Mouse (Mus musculus): Measurements from ENCODE around the gene Kdm6b. TPM values are rescaled to one million over a fixed set of nuclear protein-coding genes. Genes with fewer than 3 reads are reported as not detected.

Gene Kdm6b
- polyA plus RNA-seq, 1 experiment from 2014 or later: 13.1 TPM

DNA sequence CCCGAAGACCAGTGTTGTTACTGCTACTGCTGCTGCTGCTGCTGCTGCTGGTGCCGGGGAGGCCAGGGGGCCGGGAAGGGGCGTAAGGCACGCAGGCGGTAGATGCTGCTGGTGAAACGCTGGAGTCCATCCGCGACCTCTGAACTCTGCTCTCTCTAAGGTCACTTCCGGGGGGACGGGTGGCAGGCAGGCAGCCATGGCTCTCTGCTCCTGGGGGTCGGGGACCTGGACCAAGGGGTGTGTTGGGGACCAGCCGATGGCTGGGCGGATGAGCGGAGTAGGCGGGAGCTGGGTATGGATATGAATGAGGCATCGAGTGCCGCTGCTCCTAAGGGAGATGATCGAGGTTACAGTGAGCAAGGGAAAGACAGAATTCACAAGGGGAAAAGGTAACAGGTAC is 7.2 kb downstream of the Kdm6b start:
- 86% methylated on average over 19 of the region's 19 CpGs for WGBS
- peaks cover 38% of the 10 kb centered on the region for H3K36me3 ChIP-seq (ENCODE audit: control insufficient read depth, insufficient read depth, low read length)

DNA sequence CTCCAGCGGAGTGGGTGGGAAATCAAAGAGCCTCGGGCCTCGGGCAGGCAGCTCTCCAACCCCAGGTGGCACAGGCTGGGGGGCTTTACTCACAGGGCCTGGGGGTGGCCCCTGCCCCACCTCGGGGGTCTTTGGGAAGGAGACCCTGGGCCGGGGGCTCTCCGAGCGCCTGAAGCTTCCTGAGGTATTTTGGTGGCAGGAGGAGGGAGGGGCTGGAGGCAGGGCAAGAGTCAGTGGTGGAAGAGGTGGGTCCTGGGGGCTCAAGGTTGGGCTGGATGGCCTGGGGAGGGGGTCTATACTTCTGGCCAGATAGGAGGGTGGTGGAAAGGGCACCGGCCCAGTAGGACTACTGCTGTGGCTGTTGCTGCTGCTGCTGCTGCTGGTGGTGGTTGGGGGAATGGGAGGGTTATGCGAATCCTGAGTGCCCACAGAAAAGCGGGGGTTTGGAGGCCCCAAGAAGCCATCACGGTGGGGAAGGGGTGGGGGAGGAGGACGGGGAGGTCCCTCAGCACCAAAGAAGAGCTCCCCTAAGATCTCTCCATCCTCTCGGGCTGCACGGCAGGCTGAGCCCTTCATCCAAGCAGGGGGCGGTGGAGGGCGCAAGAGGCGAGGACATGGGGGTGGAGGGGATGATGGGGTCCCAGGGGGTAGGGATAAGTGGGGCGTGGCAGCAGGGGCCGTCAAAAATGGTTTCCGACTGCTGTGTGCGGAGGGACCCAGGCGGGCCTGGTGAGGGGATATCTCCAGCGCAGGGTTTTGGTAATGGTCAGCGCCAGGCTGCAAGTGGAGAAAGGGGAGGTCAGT is 7.9 kb downstream of the Kdm6b start:
- H3K27me3 ChIP-seq (ENCODE audit: control insufficient read depth, insufficient read depth, low read length): no peaks in the 10 kb centered on the region
- H3K4me3 ChIP-seq (ENCODE audit: low read depth, low read length): no peak overlapping the region
- ATAC-seq (ENCODE audit: low FRiP score, low TSS enrichment) (no peak), DNase-seq (ENCODE audit: low spot score) (no peak)
- 87% methylated on average over 23 of the region's 24 CpGs for WGBS
- H3K4me2 ChIP-seq (replicated peaks; ENCODE audit: low read depth): no peak overlapping the region
- H3K36me3 ChIP-seq (ENCODE audit: control insufficient read depth, insufficient read depth, low read length): peaks cover 43% of the 10 kb centered on the region
- H3K4me1 ChIP-seq (replicated peaks; ENCODE audit: control insufficient read depth, insufficient read depth): peaks cover 4% of the 10 kb centered on the region
- TF ChIP-seq EP300 (optimal IDR thresholded peaks at IDR 0.05): no peak
- no peak for TF ChIP-seq CTCF (IDR thresholded peaks at IDR 0.05; ENCODE audit: low read depth)
- no peak overlapping the region for H3K9ac ChIP-seq (ENCODE audit: low read length)
- H3K9me3 ChIP-seq (ENCODE audit: control insufficient read depth, low read length): no peaks in the 10 kb centered on the region
- no peak overlapping the region for H3K27ac ChIP-seq (replicated peaks)

More for the DNA sequence above, 7.2 kb downstream of the Kdm6b start:
- DNase-seq (ENCODE audit: low spot score): no peak
- no peak overlapping the region for H3K27ac ChIP-seq (replicated peaks)
- no peak overlapping the region for H3K4me3 ChIP-seq (ENCODE audit: low read depth, low read length)
- no peak overlapping the region for H3K4me2 ChIP-seq (replicated peaks; ENCODE audit: low read depth)
- H3K9ac ChIP-seq (ENCODE audit: low read length): no peak overlapping the region
- TF ChIP-seq EP300 (optimal IDR thresholded peaks at IDR 0.05) (no peak), CTCF (IDR thresholded peaks at IDR 0.05; ENCODE audit: low read depth) (no peak)
- no peaks in the 10 kb centered on the region for H3K9me3 ChIP-seq (ENCODE audit: control insufficient read depth, low read length)
- no peak for ATAC-seq (ENCODE audit: low FRiP score, low TSS enrichment)
- peaks cover 4% of the 10 kb centered on the region for H3K4me1 ChIP-seq (replicated peaks; ENCODE audit: control insufficient read depth, insufficient read depth)
- H3K27me3 ChIP-seq (ENCODE audit: control insufficient read depth, insufficient read depth, low read length): no peaks in the 10 kb centered on the region

DNA sequence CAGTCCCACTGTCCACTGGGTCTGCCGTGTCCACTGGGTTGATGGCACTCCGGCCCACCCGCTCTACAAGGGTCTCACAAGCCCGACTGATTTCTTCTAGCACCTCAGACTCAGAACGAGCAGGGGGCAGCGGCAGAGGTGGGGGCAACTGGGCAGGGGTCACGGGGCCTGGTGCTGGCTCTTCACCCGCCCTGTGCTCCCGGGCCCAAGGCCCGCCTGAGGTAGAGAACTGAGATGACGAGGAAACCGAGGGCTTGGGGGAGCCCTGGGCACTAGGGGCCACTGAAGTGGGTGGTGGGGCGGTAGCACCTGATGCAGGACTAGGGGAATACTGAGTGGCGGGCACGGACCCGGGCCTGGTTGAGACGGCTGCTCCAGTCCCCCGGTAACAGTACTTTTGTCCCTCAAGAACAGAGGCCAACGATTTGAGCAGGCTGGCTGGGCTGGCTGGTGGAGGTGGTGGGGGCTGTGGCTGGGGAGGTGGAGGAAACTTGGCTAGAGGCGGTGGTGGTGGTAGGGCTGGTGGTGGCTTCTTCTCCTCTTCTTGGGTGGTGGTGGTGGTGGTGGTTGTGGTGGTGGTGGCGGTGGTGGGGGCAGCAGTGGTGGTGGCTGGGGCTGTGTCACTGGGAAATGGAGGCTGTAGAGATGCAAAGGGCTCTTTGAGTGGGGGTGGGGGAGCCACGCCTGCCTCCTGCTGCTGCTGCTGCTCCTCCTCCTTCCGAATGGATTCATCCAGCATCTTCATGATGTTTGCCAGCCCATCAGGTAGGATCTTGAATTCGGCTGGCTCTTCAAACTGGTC is 8.7 kb downstream of the Kdm6b start:
- Histone ChIP-seq H3K4me3 (ENCODE audit: low read depth, low read length) (no peak overlapping the region), H3K36me3 (ENCODE audit: control insufficient read depth, insufficient read depth, low read length) (peaks cover 50% of the 10 kb centered on the region), H3K4me2 (replicated peaks; ENCODE audit: low read depth) (no peak overlapping the region), H3K27ac (replicated peaks) (no peak overlapping the region), H3K27me3 (ENCODE audit: control insufficient read depth, insufficient read depth, low read length) (no peaks in the 10 kb centered on the region), H3K9me3 (ENCODE audit: control insufficient read depth, low read length) (no peaks in the 10 kb centered on the region), H3K4me1 (replicated peaks; ENCODE audit: control insufficient read depth, insufficient read depth) (peaks cover 4% of the 10 kb centered on the region), H3K9ac (ENCODE audit: low read length) (no peak overlapping the region)
- ATAC-seq (ENCODE audit: low FRiP score, low TSS enrichment): no peak
- no peak for TF ChIP-seq EP300 (optimal IDR thresholded peaks at IDR 0.05)
- TF ChIP-seq CTCF (IDR thresholded peaks at IDR 0.05; ENCODE audit: low read depth): no peak
- 90% methylated on average over 23 of the region's 24 CpGs for WGBS
- DNase-seq (ENCODE audit: low spot score): no peak

DNA sequence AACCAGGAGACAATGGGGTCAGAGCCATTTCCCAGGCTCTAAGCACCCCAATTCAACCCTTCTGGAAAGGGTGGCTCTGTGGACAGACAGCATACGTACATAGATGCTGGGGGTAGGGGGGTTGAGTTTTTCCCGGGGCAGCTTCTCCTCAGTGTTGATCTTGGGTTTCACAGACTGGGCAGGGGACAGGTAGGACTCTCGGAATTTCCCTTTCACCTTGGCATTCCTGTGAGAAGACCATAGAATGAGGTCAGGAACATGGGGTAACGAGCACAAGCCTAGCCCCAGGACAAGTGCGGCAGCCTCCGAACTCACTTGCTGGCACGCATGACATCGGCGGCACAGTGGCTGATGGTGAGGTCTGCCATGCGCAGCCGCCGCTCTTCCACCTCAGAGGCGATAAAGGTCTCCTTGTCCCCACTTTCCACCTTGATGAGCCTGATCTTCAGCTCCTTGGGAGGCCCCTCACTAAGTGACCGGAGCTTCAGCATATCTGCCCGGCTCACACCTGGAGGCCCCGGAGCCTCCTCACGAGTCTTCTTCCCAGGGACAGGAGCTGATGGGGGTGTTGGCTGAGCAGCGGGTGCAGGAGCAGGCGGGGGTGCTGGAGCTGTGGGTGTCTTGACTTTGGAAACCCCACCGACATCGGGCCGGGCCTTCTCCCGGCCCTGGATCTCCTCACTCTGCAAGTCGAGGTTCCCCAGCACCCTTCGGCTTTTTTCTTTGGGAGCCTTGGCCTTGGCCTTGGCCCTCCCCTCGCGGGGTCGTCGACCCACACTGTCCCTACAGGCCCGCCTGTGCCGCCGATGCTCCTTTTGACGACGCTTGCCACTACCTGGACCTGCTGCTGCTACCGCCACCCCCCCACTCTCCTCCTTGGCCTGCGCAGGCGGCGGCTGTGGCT is 9.5 kb downstream of the Kdm6b start:
- no peak for DNase-seq (ENCODE audit: low spot score)
- no peak overlapping the region for H3K9ac ChIP-seq (ENCODE audit: low read length)
- TF ChIP-seq CTCF (IDR thresholded peaks at IDR 0.05; ENCODE audit: low read depth) (no peak), EP300 (optimal IDR thresholded peaks at IDR 0.05) (no peak)
- 90% methylated on average over 38 of the region's 38 CpGs for WGBS
- no peaks in the 10 kb centered on the region for H3K27me3 ChIP-seq (ENCODE audit: control insufficient read depth, insufficient read depth, low read length)
- no peak for ATAC-seq (ENCODE audit: low FRiP score, low TSS enrichment)
- H3K27ac ChIP-seq (replicated peaks): no peak overlapping the region
- no peak overlapping the region for H3K4me3 ChIP-seq (ENCODE audit: low read depth, low read length)
- H3K4me1 ChIP-seq (replicated peaks; ENCODE audit: control insufficient read depth, insufficient read depth): peaks cover 4% of the 10 kb centered on the region
- H3K4me2 ChIP-seq (replicated peaks; ENCODE audit: low read depth): no peak overlapping the region
- peaks cover 53% of the 10 kb centered on the region for H3K36me3 ChIP-seq (ENCODE audit: control insufficient read depth, insufficient read depth, low read length)
- no peaks in the 10 kb centered on the region for H3K9me3 ChIP-seq (ENCODE audit: control insufficient read depth, low read length)

DNA sequence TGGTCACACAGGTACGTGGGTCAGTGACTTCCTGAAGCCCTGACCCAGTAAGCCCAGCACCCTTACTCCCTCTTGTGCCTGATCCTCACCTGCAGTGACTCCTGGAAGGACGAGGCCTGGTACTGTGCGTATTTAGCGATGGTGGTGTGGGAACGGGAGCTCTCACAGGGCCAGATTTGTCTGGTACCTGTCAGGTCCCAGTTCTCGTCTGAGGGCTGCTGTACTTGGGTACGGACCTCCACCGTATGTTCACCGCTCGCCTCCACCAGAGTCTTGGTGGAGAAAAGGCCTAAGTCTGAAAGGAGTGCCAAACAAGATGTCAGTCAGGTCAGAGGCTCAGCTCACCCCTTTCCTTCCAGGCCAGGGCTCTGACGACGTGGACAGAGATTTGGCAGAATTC is 11.5 kb downstream of the Kdm6b start:
- no peaks in the 10 kb centered on the region for H3K9me3 ChIP-seq (ENCODE audit: control insufficient read depth, low read length)
- no peak for TF ChIP-seq CTCF (IDR thresholded peaks at IDR 0.05; ENCODE audit: low read depth)
- TF ChIP-seq EP300 (optimal IDR thresholded peaks at IDR 0.05): no peak
- no peak overlapping the region for H3K9ac ChIP-seq (ENCODE audit: low read length)
- H3K36me3 ChIP-seq (ENCODE audit: control insufficient read depth, insufficient read depth, low read length): peaks cover 48% of the 10 kb centered on the region
- ATAC-seq (ENCODE audit: low FRiP score, low TSS enrichment) (no peak), DNase-seq (ENCODE audit: low spot score) (no peak)
- no peak overlapping the region for H3K4me2 ChIP-seq (replicated peaks; ENCODE audit: low read depth)
- peaks cover 2% of the 10 kb centered on the region; the same call in 1 of the 2 replicates for H3K4me1 ChIP-seq (replicated peaks; ENCODE audit: control insufficient read depth, insufficient read depth)
- 84% methylated on average over 12 of the region's 12 CpGs for WGBS
- H3K27ac ChIP-seq (replicated peaks): no peak overlapping the region
- no peak overlapping the region for H3K4me3 ChIP-seq (ENCODE audit: low read depth, low read length)
- no peaks in the 10 kb centered on the region for H3K27me3 ChIP-seq (ENCODE audit: control insufficient read depth, insufficient read depth, low read length)
